Mouse (Mus musculus) embryonic facial prominence, embryonic 11.5 days (tissue): ENCODE results near the gene Lag3. TPM values are rescaled to one million over a fixed set of nuclear protein-coding genes. Genes with fewer than 3 reads are reported as not detected.

Experiments
- ATAC-seq: fragments of 200-750 bp; cut with Nextera tagmentation; replicated peaks from 2 replicates; pipeline ENCODE4 v1.8.0; 2017; ENCODE audit warnings: low read depth; ENCODE audit not compliant: insufficient number of reproducible peaks, low FRiP score, low TSS enrichment
- DNase-seq: peaks from one replicate; pipeline ENCODE4 v3.0.0-alpha.2; 2015; ENCODE audit warnings: low spot score
- H3K27ac ChIP-seq: fragments of 300-500 bp; sonication (generic); replicated peaks from 2 replicates; pipeline ENCODE4 v1.5.1; 2014; ENCODE audit warnings: mild to moderate bottlenecking, low read depth, low read length, control low read depth
- H3K27me3 ChIP-seq: fragments of 300-500 bp; sonication (generic); 2 replicates; pipeline ENCODE4 v1.6.1; 2014; ENCODE audit warnings: mild to moderate bottlenecking, low read length, moderate library complexity, mixed read lengths; ENCODE audit not compliant: control insufficient read depth, insufficient read depth
- H3K36me3 ChIP-seq: fragments of 300-500 bp; sonication (generic); replicated peaks from 2 replicates; pipeline ENCODE4 v1.6.1; 2014; ENCODE audit warnings: low read depth, mild to moderate bottlenecking, low read length, moderate library complexity, mixed read lengths; ENCODE audit not compliant: control insufficient read depth, insufficient read depth
- H3K4me1 ChIP-seq: fragments of 300-500 bp; sonication (generic); 2 replicates; pipeline ENCODE4 v1.6.1; 2014; ENCODE audit warnings: low read length, mixed read lengths; ENCODE audit not compliant: control insufficient read depth, insufficient read depth
- H3K4me2 ChIP-seq: fragments of 300-500 bp; sonication (generic); 2 replicates; pipeline ENCODE4 v1.6.1; 2014; ENCODE audit warnings: low read depth, mild to moderate bottlenecking, control low read depth, low read length, moderate library complexity
- H3K4me3 ChIP-seq: fragments of 300-500 bp; sonication (generic); 2 replicates; pipeline ENCODE4 v1.5.1; 2014; ENCODE audit warnings: low read depth, low read length, control low read depth
- H3K9ac ChIP-seq: fragments of 300-500 bp; sonication (generic); replicated peaks from 2 replicates; pipeline ENCODE4 v1.6.1; 2014; ENCODE audit warnings: mild to moderate bottlenecking, control low read depth, low read length
- H3K9me3 ChIP-seq: fragments of 300-500 bp; sonication (generic); replicated peaks from 2 replicates; pipeline ENCODE4 v1.6.1; 2016; ENCODE audit warnings: mild to moderate bottlenecking, low read length, inconsistent platforms, mixed read lengths; ENCODE audit not compliant: control insufficient read depth
- WGBS: fragments of 180-500 bp; shearing (Covaris S2); extraction: QIAGEN DNeasy Blood & Tissue Kit; methylation state at CpG from one replicate; pipeline ENCODE4 v1.1.7; 2014; 5-methylcytosine and 5-hydroxymethylcytosine counted together
- polyA plus RNA-seq: library from polyadenylated mRNA; unstranded; fragments of >200 nt; fragmentation: Nextera tagmentation; extraction: Ambion mirVana; gene quantifications from 2 replicates; pipeline ENCODE4 v1.2.1, GENCODE M21; 2014

The Lag3 gene
- polyA plus RNA-seq, 1 experiment from 2014 or later: 1.7 TPM

GRCm38 (mm10) chr6:124863125-124863657 is 48.3 kb downstream of the Lag3 start:
- ATAC-seq: 0 out of 2 replicates have a peak, but pooled peaks have one; percentile 6
- no peak overlapping the region for H3K27ac ChIP-seq
- peaks cover 10% of the 10 kb centered on the region for H3K4me1 ChIP-seq
- H3K4me3 ChIP-seq: peak overlapping the region; percentile 54
- no peak for DNase-seq
- no peaks in the 10 kb centered on the region for H3K9me3 ChIP-seq
- H3K36me3 ChIP-seq: no peaks in the 10 kb centered on the region
- H3K4me2 ChIP-seq: peak overlapping the region; percentile 98
- WGBS: 0% methylated on average over 13 of the region's 16 CpGs
- H3K27me3 ChIP-seq: peaks cover 2% of the 10 kb centered on the region; the same call in 1 of the 2 replicates
- peak overlapping the region; percentile 71 for H3K9ac ChIP-seq

GRCm38 (mm10) chr6:124862406-124863124 is 48.9 kb downstream of the Lag3 start:
- DNase-seq (no peak), ATAC-seq (no peak)
- H3K9ac ChIP-seq: peak overlapping the region; percentile 71; the same call in 1 of the 2 replicates
- peaks cover 2% of the 10 kb centered on the region; the same call in 1 of the 2 replicates for H3K27me3 ChIP-seq
- no peaks in the 10 kb centered on the region for H3K9me3 ChIP-seq
- H3K36me3 ChIP-seq: no peaks in the 10 kb centered on the region
- no peak overlapping the region for H3K27ac ChIP-seq
- peak overlapping the region; percentile 98 for H3K4me2 ChIP-seq
- H3K4me1 ChIP-seq: peaks cover 10% of the 10 kb centered on the region
- 9% methylated on average over 8 of the region's 8 CpGs for WGBS
- peak overlapping the region; percentile 54; the same call in 1 of the 2 replicates for H3K4me3 ChIP-seq

GRCm38 (mm10) chr6:124861802-124862201 is 49.7 kb downstream of the Lag3 start:
- Histone ChIP-seq H3K27ac (no peak overlapping the region), H3K36me3 (no peaks in the 10 kb centered on the region), H3K9ac (no peak overlapping the region), H3K4me2 (no peak overlapping the region), H3K4me3 (no peak overlapping the region), H3K4me1 (peaks cover 10% of the 10 kb centered on the region), H3K27me3 (peaks cover 2% of the 10 kb centered on the region; the same call in 1 of the 2 replicates), H3K9me3 (no peaks in the 10 kb centered on the region)
- DNase-seq: no peak
- no peak for ATAC-seq
- WGBS: 27% methylated on average over 3 of the region's 3 CpGs

- WGBS: 80% methylated on average over 19 of the region's 19 CpGs
- Histone ChIP-seq H3K9me3 (no peaks in the 10 kb centered on the region), H3K4me1 (peaks cover 10% of the 10 kb centered on the region), H3K27ac (no peak overlapping the region), H3K4me2 (no peak overlapping the region; the same call in 1 of the 2 replicates), H3K27me3 (no peaks in the 10 kb centered on the region; the same call in 1 of the 2 replicates), H3K4me3 (no peak overlapping the region), H3K9ac (no peak overlapping the region), H3K36me3 (no peaks in the 10 kb centered on the region)
- ATAC-seq (no peak), DNase-seq (no peak)
Observed at GRCm38 (mm10) chr6:124861266-124861665, 50.2 kb downstream of the Lag3 start.

GRCm38 (mm10) chr6:124860511-124860910 is 51.0 kb downstream of the Lag3 start:
- ATAC-seq: no peak
- DNase-seq: no peak
- Histone ChIP-seq H3K27ac (no peak overlapping the region), H3K36me3 (no peaks in the 10 kb centered on the region), H3K4me1 (peaks cover 15% of the 10 kb centered on the region), H3K9me3 (no peaks in the 10 kb centered on the region), H3K9ac (no peak overlapping the region), H3K27me3 (no peaks in the 10 kb centered on the region; the same call in 1 of the 2 replicates), H3K4me2 (no peak overlapping the region), H3K4me3 (no peak overlapping the region)
- 84% methylated on average over 9 of the region's 9 CpGs for WGBS

- Histone ChIP-seq H3K9me3 (no peaks in the 10 kb centered on the region), H3K27ac (no peak overlapping the region), H3K36me3 (no peaks in the 10 kb centered on the region; the same call in 1 of the 2 replicates), H3K4me1 (peaks cover 15% of the 10 kb centered on the region), H3K27me3 (no peaks in the 10 kb centered on the region; the same call in 1 of the 2 replicates), H3K9ac (no peak overlapping the region), H3K4me2 (no peak overlapping the region), H3K4me3 (no peak overlapping the region)
- peak; percentile 87 for DNase-seq
- 13% methylated on average over 12 of the region's 12 CpGs for WGBS
- ATAC-seq: no peak
Observed at GRCm38 (mm10) chr6:124859725-124860124, 51.8 kb downstream of the Lag3 start.

GRCm38 (mm10) chr6:124858561-124859318 is 52.8 kb downstream of the Lag3 start:
- Histone ChIP-seq H3K4me3 (no peak overlapping the region), H3K4me2 (no peak overlapping the region), H3K27ac (no peak overlapping the region), H3K27me3 (no peaks in the 10 kb centered on the region; the same call in 1 of the 2 replicates), H3K9ac (no peak overlapping the region), H3K36me3 (no peaks in the 10 kb centered on the region; the same call in none of the 2 replicates), H3K9me3 (no peaks in the 10 kb centered on the region), H3K4me1 (peaks cover 15% of the 10 kb centered on the region)
- no peak for ATAC-seq
- DNase-seq: no peak
- 75% methylated on average over 26 of the region's 28 CpGs for WGBS
